Mouse (Mus musculus) limb, embryonic 14.5 days (tissue): ENCODE results near the gene 1700001C02Rik. TPM values are rescaled to one million over a fixed set of nuclear protein-coding genes. Genes with fewer than 3 reads are reported as not detected.
A peak's percentile ranks its signal among the peaks of the same experiment; 100 is the strongest.

Experiments used
- ATAC-seq: fragments of 200-750 bp; cut with Nextera tagmentation; 2 replicates; pipeline ENCODE4 v1.8.0; 2017; ENCODE audit warnings: low read depth, moderate number of reproducible peaks, moderate TSS enrichment; ENCODE audit not compliant: low FRiP score
- DNase-seq: peaks from one replicate; pipeline ENCODE4 v3.0.0-alpha.2; 2015; ENCODE audit warnings: low spot score
- H3K27ac ChIP-seq: fragments of 300-500 bp; sonication (generic); replicated peaks from 2 replicates; pipeline ENCODE4 v1.5.1; 2014; ENCODE audit warnings: low read depth, mild to moderate bottlenecking, low read length, moderate library complexity, mixed read lengths
- H3K27me3 ChIP-seq: fragments of 300-500 bp; sonication (generic); 2 replicates; pipeline ENCODE4 v1.6.1; 2014; ENCODE audit warnings: low read length, mixed read lengths; ENCODE audit not compliant: control insufficient read depth, insufficient read depth
- H3K36me3 ChIP-seq: fragments of 300-500 bp; sonication (generic); 2 replicates; pipeline ENCODE4 v1.6.1; 2014; ENCODE audit warnings: mild to moderate bottlenecking, low read length, moderate library complexity, mixed read lengths; ENCODE audit not compliant: control insufficient read depth, insufficient read depth
- H3K4me1 ChIP-seq: fragments of 300-500 bp; sonication (generic); 2 replicates; pipeline ENCODE4 v1.6.1; 2014; ENCODE audit warnings: antibody characterized with exemption, low read length, mixed read lengths; ENCODE audit not compliant: control insufficient read depth, insufficient read depth
- H3K4me2 ChIP-seq: fragments of 300-500 bp; sonication (generic); replicated peaks from 2 replicates; pipeline ENCODE4 v1.6.1; 2014; ENCODE audit warnings: low read depth, mild to moderate bottlenecking, low read length, moderate library complexity; ENCODE audit not compliant: severe bottlenecking
- H3K4me3 ChIP-seq: fragments of 300-500 bp; sonication (generic); replicated peaks from 2 replicates; pipeline ENCODE4 v1.5.1; 2014; ENCODE audit warnings: low read length
- H3K9ac ChIP-seq: fragments of 300-500 bp; sonication (generic); 2 replicates; pipeline ENCODE4 v1.6.1; 2014; ENCODE audit warnings: mild to moderate bottlenecking, low read depth, low read length, moderate library complexity; ENCODE audit not compliant: severe bottlenecking
- H3K9me3 ChIP-seq: fragments of 300-500 bp; sonication (generic); 2 replicates; pipeline ENCODE4 v1.6.1; 2016; ENCODE audit warnings: low read length; ENCODE audit not compliant: control insufficient read depth
- POLR2A ChIP-seq: fragments of 200-500 bp; IDR thresholded peaks from 2 replicates; pipeline ENCODE4 v1.8.0; 2012; ENCODE audit warnings: inconsistent platforms, mild to moderate bottlenecking, moderate library complexity, borderline replicate concordance; ENCODE audit not compliant: insufficient read depth, insufficient read length; ENCODE audit errors: extremely low read depth
- WGBS: fragments of 180-500 bp; shearing (Covaris S2); extraction: QIAGEN DNeasy Blood & Tissue Kit; methylation state at CpG from one replicate; pipeline ENCODE4 v1.1.7; 2014; 5-methylcytosine and 5-hydroxymethylcytosine counted together
- polyA plus RNA-seq, 2 experiments: library from polyadenylated mRNA; depleted of rRNA in 1 of 2; stranded (reverse) in 1 of 2; unstranded in 1 of 2; fragments of >200 nt; fragmentation: Nextera tagmentation in 1 of 2; extraction: Ambion mirVana in 1 of 2; gene quantifications; 2 replicates each; pipeline versions ENCODE4 v1.2.1 to v1.2.3; 2012 to 2014

Gene 1700001C02Rik
- polyA plus RNA-seq, 2 experiments, result not detected

DNA sequence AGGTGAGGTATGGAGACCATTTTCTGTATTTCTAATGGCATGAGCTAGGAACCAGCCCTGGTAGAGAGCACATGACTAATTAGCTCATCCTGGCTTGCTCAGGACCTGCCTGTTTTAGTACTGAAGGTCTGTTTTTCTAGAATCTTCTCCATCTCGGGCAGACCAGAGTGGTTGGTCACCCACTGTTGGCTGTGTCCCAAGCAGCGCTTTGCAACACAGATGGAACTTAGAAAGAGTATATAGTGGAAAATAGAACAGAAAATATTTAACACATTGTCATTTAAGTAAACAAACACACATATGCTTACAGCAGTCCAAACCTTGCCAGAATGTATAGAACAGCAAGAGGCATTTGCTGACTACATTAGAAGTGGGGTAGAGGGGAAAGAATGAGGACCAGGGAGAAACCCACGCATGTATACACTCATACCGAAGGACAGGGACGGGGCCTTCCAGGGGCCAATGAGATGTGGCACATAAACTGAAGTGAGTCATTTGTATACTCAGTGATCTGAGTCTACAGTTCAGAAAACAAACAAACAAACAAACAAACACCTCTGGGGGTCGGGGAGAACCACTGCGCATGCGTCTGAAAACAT, 25.4 kb upstream of the 1700001C02Rik start:
- Histone ChIP-seq H3K27me3 (no peaks in the 10 kb centered on the region), H3K4me3 (no peak overlapping the region), H3K9me3 (no peaks in the 10 kb centered on the region), H3K4me1 (no peaks in the 10 kb centered on the region), H3K4me2 (no peak overlapping the region), H3K9ac (no peak overlapping the region), H3K36me3 (no peaks in the 10 kb centered on the region), H3K27ac (no peak overlapping the region)
- TF ChIP-seq POLR2A, result no peak
- 87% methylated on average over 8 of the region's 8 CpGs for WGBS
- ATAC-seq, result no peak
- DNase-seq, result no peak

DNA sequence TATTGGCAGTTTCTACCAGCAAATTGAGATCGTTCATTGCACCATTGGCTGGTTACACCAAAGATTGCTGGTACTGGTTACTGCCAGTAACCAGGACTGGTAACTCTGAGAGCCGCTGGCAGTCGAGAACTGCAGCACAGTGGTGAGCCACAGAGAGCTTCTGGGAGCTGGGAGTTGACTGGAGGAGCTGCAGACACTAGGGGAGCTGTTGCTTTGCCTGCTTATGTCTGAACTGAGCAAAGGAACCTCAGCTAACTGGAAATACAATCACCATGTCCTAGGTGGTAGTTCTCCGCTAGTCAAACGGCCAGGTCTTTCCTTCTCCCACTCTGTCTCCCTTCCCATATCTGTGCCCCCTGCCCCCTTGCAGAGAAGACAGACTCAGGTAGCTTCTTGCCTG, 23.7 kb upstream of the 1700001C02Rik start:
- no peaks in the 10 kb centered on the region for H3K27me3 ChIP-seq
- no peaks in the 10 kb centered on the region for H3K36me3 ChIP-seq
- H3K4me3 ChIP-seq, result no peak overlapping the region
- DNase-seq, result no peak
- H3K9ac ChIP-seq, result no peak overlapping the region
- TF ChIP-seq POLR2A, result no peak
- H3K4me2 ChIP-seq, result no peak overlapping the region
- no peaks in the 10 kb centered on the region for H3K9me3 ChIP-seq
- ATAC-seq, result no peak
- no peaks in the 10 kb centered on the region for H3K4me1 ChIP-seq
- WGBS, result 61% methylated on average over 5 of the region's 5 CpGs
- H3K27ac ChIP-seq, result no peak overlapping the region

GRCm38 (mm10) chr5:30444327-30444895, 21.4 kb upstream of the 1700001C02Rik start:
- ATAC-seq (no peak), DNase-seq (no peak)
- Histone ChIP-seq H3K9ac (no peak overlapping the region), H3K36me3 (no peaks in the 10 kb centered on the region), H3K4me2 (no peak overlapping the region), H3K9me3 (no peaks in the 10 kb centered on the region), H3K4me3 (no peak overlapping the region), H3K4me1 (no peaks in the 10 kb centered on the region), H3K27me3 (no peaks in the 10 kb centered on the region), H3K27ac (no peak overlapping the region)
- TF ChIP-seq POLR2A, result no peak
- 68% methylated on average over 13 of the region's 13 CpGs for WGBS

DNA sequence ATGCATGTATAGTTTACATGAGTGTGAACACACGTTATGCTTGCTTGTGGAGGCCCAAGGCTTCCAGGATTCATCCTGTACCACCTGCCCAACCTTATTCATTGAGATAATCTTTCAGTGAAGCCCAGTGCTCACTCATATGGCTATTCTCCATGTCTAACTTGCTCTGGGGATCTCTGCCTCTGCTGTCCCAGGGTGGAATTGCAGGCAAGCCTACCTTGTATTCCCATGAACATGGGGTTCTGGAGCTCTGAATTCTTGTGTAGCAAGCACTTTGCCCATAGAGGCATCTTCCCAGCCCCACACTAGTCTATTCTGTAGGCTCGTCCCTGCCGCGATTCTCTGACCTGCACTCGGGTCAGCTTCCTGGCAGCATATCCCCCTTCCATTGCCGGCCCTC, 9.8 kb upstream of the 1700001C02Rik start:
- Histone ChIP-seq H3K27me3 (no peaks in the 10 kb centered on the region), H3K4me3 (no peak overlapping the region), H3K36me3 (no peaks in the 10 kb centered on the region), H3K4me1 (0 out of 2 replicates have a peak, but pooled peaks cover 5% of the 10 kb centered on the region), H3K4me2 (no peak overlapping the region), H3K27ac (no peak overlapping the region), H3K9ac (no peak overlapping the region), H3K9me3 (no peaks in the 10 kb centered on the region)
- TF ChIP-seq POLR2A, result no peak
- ATAC-seq, result no peak
- DNase-seq, result no peak
- WGBS, result 67% methylated on average over 6 of the region's 6 CpGs

DNA sequence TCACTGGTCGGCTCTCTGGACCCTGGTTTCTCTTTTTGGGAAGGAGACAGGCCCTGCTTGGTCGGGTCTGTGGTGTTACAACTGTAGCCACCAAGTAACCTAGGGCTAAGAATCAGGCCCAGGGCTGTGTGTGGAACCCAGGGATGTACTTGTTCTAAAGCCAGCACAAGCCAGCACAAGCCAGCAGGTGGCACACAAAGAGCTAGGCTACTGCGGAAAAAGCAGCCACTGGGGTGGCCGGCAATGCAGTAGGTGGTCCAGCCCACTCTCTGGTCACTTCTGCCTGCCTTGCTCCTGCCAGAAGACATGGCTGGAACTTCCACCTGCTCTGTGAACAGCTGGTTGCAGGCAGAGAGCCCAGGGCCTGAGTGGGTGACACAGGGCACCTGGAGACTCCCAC, 5.7 kb upstream of the 1700001C02Rik start:
- H3K27me3 ChIP-seq, result no peaks in the 10 kb centered on the region
- no peak overlapping the region for H3K4me2 ChIP-seq
- no peaks in the 10 kb centered on the region for H3K9me3 ChIP-seq
- no peak for ATAC-seq
- no peaks in the 10 kb centered on the region for H3K36me3 ChIP-seq
- WGBS, result 50% methylated on average over 4 of the region's 4 CpGs
- H3K4me1 ChIP-seq, result peaks cover 8% of the 10 kb centered on the region; the same call in 1 of the 2 replicates
- H3K9ac ChIP-seq, result no peak overlapping the region
- TF ChIP-seq POLR2A, result no peak
- H3K4me3 ChIP-seq, result no peak overlapping the region
- no peak for DNase-seq
- no peak overlapping the region for H3K27ac ChIP-seq

GRCm38 (mm10) chr5:30461821-30462220, 4.0 kb upstream of the 1700001C02Rik start, which contains the start of gene Otof:
Gene Otof, minus strand, starts transcription at chr5:30461932.
- H3K4me2 ChIP-seq, result no peak within 1 kb of the TSS

More at GRCm38 (mm10) chr5:30461821-30462220, 4.0 kb upstream of the 1700001C02Rik start, which contains the start of gene Otof:
- Histone ChIP-seq H3K27ac (no peak within 1 kb of the TSS), H3K27me3 (peaks cover 13% of the 10 kb centered on the region; the same call in 1 of the 2 replicates), H3K4me3 (no peak within 1 kb of the TSS), H3K36me3 (no peaks in the 10 kb centered on the region), H3K9me3 (no peaks in the 10 kb centered on the region), H3K9ac (no peak within 1 kb of the TSS), H3K4me1 (peaks cover 16% of the 10 kb centered on the region; the same call in 1 of the 2 replicates)
- ATAC-seq (0 out of 2 replicates have a peak, but pooled peaks have one; percentile 30), DNase-seq (peak; percentile 26)
- TF ChIP-seq POLR2A, result no peak
- WGBS, result 14% methylated on average over 11 of the region's 12 CpGs
